Mouse (Mus musculus): ENCODE data around the gene Cfc1.

DNA sequence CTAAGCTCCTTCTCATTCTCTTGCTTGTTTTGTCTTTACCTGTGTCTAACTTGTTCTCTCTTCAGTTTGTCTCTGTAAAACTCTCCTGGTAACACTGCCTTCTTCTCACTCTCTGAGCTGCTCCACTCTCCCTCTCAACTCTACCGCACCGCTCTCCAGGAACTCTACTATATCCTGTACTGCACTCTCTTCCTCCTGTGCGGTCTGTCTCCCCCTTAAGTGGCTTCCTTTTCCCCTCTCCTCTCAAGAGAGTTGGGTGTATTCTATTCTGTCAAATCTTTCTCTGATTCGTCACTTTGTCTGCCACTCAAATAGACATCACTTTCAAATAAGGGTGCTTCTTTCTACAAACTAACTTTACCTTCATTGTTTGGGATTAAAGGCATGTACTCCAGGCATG is 44.0 kb upstream of the Cfc1 start:
- TF ChIP-seq POLR2A (IDR thresholded peaks at IDR 0.05; ENCODE audit: low read depth, low read length) = no peak
- TF ChIP-seq CTCF (conservative IDR thresholded peaks at IDR 0.05; ENCODE audit: insufficient read depth, insufficient read length, low read depth, low read length) = no peak

Data from kidney, adult 2 months (tissue).